Mouse (Mus musculus) layer of hippocampus, adult 18-20 months (tissue): ENCODE results near the gene Tenm3. TPM values are rescaled to one million over a fixed set of nuclear protein-coding genes. Genes with fewer than 3 reads are reported as not detected.
A peak's percentile ranks its signal among the peaks of the same experiment; 100 is the strongest.

ENCODE experiments used
- DNase-seq, 2 experiments: peaks; one replicate each; pipeline ENCODE4 v3.0.0; 2022; ENCODE audit warnings: low spot score in 2 of 2
- total RNA-seq, 2 experiments: library from RNA; stranded (reverse); gene quantifications; 2 replicates each; pipeline ENCODE4 v1.2.3; 2021

Gene Tenm3
- total RNA-seq, 2 experiments from 2014 or later, result 71.3 to 71.7 TPM

DNA sequence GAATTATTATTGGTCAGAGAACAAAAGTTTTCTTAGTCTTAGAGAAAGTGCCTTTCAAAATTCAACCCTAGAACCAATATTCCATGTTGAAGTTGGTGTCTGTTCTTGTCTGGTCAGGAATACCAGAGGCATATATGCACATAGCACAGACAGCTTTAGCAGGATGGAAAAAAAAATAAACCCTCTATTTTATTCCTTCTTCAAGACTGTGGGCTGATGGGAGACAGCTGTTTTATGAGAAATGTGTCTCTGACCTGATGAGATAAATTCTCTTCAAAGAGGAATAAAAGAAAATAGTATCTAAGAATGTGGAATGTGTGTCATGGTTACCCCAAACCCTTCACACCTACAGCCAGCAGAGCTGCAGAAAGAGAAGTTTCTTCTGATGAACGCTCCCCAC is 173.4 kb downstream of the Tenm3 start:
- DNase-seq, result no peak

- no peak for DNase-seq
These were observed 178.6 kb downstream of the Tenm3 start for GRCm38 (mm10) chr8:48665193-48665592.

DNA sequence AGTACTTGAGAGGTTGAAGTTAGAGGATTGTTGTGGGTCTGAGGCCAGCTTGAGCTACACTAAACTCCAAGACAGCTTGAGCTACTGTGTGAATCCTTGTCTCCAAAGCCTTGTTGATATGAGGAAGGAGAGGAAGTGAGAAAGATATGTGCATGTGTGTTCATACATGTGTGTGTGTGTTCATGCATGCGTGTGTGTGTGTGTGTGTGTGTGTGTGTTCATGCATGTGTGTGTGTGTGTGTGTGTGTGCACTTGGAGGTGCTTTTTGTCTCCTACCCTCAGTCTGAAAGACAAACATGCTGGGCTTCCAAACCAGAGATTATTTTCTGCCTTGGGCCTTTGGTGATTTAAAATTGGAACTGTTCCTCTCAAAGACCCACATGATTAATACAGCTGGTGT is 184.5 kb downstream of the Tenm3 start:
- no peak for DNase-seq

DNA sequence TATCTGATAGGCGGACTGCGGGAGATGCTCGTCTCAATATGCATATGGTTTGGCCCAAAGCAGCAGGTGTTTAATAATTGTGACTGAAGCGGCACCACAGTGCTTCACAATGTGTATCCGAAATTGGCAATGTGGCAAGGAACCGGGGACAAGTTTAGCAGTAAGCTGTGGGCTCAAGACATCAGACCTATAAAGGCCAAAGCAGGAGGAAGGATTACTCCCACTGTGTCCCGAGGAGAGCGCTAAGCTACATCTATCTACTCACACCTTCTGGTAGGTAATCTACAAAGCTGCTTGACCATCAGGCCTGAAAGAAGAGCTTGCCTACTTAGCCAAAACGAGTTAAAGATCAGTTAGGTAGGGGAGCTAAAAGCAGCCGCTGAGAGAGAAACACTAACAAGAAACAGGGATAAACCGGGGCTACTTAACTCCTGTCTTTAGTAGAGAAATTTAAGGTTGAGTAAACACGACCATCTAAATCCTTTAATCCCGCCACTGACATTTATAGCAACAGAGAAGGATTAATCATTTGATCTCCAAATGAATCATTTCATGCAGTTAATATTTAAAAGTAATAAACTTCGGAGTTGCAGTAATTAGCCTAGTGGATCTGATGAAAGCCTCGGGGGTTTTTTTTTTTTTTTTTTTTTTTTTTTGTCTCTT is 188.2 kb downstream of the Tenm3 start:
- no peak for DNase-seq

DNA sequence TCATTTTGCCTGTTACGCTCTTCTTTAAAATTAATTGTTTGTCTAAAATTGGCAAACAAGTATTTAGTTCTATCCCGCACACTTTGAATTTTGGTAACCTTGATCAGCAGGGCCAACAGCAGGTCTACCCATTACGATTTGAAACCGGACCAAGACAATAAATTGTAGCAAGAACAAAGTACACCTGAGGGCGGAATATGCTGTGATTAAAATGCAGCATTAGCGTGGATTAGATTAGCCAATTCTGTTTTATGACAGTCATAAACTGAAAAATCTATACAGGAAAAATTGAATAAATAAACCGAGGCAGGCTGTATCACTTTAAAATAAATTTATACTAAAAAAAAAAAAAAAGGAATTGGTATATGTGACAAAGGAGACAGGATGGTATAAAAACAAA is 193.9 kb downstream of the Tenm3 start:
- DNase-seq, result no peak

- no peak for DNase-seq
These were observed 194.3 kb downstream of the Tenm3 start for GRCm38 (mm10) chr8:48649415-48649814.

GRCm38 (mm10) chr8:48646110-48646509 is 197.6 kb downstream of the Tenm3 start:
- DNase-seq, result no peak

GRCm38 (mm10) chr8:48638129-48638528 is 205.6 kb downstream of the Tenm3 start:
- DNase-seq, result no peak

GRCm38 (mm10) chr8:48636979-48637378 is 206.8 kb downstream of the Tenm3 start:
- DNase-seq, result no peak

GRCm38 (mm10) chr8:48635815-48636214 is 207.9 kb downstream of the Tenm3 start:
- no peak for DNase-seq

DNA sequence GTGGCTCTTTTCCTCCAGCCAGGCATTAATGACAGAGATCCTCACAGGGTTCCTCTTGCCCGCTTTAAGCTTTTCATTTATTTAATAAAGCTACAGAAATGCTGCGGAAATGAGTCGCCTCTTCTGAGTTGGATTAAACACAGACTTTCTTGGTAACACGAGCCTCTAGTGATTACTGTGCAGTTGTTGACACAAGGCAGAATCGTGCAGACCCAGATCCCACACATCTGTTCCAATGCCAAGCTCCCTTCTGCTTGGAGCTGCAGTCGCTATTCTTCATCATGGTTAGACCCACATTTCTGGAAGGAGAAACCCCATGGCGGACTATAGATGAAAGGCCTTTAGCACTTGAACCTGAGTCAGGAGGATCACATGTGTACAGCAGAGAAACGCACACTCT is 210.3 kb downstream of the Tenm3 start:
- DNase-seq, result no peak

GRCm38 (mm10) chr8:48622517-48623153 is 221.1 kb downstream of the Tenm3 start:
- no peak for DNase-seq

DNA sequence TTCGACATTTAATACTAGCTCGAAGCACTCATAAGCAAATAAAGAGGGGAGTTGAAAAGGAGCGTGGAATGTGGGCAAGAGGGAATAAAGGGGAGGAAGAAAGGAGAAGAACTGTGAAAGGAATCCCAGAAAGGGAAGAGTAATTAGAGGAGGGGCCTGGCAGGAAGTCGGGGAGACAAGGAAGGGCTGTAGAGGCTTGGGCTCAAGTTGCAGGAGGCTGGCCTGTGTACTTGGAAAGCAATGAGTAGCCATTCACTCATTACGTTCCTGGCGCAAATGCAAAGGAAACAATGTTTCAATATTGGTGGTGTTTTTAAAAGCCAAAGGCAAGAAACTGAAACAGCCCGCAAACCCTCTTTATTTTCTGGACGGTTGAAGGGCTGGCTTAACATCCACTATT is 228.7 kb downstream of the Tenm3 start:
- DNase-seq, result peak in 1 of 2 experiments; percentile 7

- no peak for DNase-seq
These were observed 231.7 kb downstream of the Tenm3 start for GRCm38 (mm10) chr8:48611934-48612512.

- no peak for DNase-seq
These were observed 232.6 kb downstream of the Tenm3 start for GRCm38 (mm10) chr8:48611126-48611525.

DNA sequence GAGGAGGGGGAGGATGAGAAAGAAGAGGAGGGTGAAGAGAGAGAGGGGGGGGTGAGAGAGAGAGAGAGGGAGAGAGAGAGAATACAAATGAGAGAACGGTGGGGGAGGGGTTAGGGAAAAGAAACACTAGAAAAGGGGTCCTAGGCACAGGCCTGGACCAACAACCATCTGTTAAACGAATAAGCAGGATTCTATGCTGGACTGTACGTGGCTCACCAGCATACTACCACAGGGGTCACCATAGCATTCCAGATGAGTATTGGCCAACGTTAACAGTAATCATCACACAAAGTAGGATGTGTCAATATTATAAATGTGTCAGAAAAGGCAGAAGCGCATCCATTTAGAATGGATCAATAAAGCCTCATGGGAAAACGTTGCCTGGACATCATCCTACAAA is 233.4 kb downstream of the Tenm3 start:
- no peak for DNase-seq

DNA sequence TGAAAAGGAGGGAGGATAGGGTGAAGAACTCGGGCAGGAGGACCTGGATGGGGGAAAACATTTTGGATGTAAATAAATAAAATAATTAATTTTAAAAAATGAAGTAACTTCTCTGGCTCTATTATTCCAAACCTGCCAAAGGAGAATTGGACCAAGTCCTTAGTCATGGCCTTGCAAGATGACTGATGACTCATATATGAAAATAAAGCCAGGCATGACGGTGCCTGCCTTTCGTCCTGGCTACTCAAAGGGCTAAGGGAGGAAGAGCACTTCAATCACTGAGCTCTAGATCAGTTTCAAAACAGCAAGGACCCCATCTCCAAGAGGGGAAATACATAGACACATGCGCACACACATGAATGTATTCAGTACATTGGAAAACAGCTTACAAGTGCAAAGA is 234.1 kb downstream of the Tenm3 start:
- no peak for DNase-seq

GRCm38 (mm10) chr8:48604190-48604897 is 239.4 kb downstream of the Tenm3 start:
- no peak for DNase-seq

GRCm38 (mm10) chr8:48603165-48603840 is 240.4 kb downstream of the Tenm3 start:
- DNase-seq, result no peak

GRCm38 (mm10) chr8:48601621-48602020 is 242.1 kb downstream of the Tenm3 start:
- DNase-seq, result no peak

GRCm38 (mm10) chr8:48599028-48599427 is 244.7 kb downstream of the Tenm3 start:
- no peak for DNase-seq

DNA sequence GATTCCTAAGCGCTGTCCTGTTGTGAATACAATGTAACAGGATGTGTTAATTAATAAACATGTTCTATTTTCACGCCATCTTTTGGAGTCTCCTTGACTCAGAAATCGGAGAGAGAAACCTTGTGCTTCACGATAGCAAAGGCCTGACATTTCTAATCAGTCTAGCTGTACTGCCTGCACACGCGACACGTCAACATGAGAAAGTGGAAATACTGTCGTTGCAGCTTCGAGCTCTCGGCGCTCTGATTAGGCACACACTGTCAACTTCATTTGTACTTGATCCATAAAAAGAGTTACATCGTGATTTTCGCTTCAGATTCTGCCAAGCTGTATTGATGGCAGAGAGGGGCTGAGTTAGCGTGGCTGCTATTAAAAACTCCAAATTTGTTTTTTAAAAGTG is 247.4 kb downstream of the Tenm3 start:
- no peak for DNase-seq
